Mouse (Mus musculus) thymus, adult 2 months (tissue): ENCODE measurements around the gene Tpm4.

Experiments
- CTCF ChIP-seq: fragments of 200-500 bp; IDR thresholded peaks from 2 replicates; pipeline ENCODE4 v1.5.1; 2012; ENCODE audit warnings: mild to moderate bottlenecking, control low read depth, low read length, moderate library complexity, borderline replicate concordance; ENCODE audit not compliant: control insufficient read depth, poor library complexity, insufficient read depth; ENCODE audit errors: extremely low read depth
- POLR2A ChIP-seq: fragments of 200-500 bp; IDR thresholded peaks from 2 replicates; pipeline ENCODE4 v1.6.1; 2012; ENCODE audit warnings: mild to moderate bottlenecking, low read length, control low read depth, moderate library complexity; ENCODE audit not compliant: control insufficient read depth, poor library complexity, insufficient read depth; ENCODE audit errors: extremely low read depth

DNA sequence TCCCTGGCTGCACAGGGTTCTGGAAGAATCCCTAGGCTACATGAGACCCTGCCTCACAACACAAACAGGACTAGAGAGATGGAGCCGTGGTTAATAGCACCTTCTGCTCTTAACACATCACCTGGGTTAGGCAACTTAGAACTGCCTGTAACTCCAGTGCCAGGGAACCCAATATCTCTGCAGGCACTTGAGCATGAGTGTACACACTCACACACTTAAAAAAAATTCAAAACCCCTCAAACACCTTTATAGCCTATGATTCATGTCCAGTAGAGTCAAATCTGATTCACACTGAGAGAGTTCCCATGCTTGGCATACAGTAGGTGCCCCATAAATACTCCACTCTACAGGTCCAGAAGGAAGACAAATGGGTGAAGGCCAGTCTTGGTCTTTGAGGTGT, 2.4 kb upstream of the Tpm4 start:
- TF ChIP-seq CTCF (no peak), POLR2A (no peak)
